Mouse (Mus musculus) erythroid progenitor cell, adult 5-6 weeks (primary cell): Measurements from ENCODE around the gene Atp8a1. TPM values are rescaled to one million over a fixed set of nuclear protein-coding genes. Genes with fewer than 3 reads are reported as not detected.

Experiments used
- ATAC-seq: replicated peaks from 2 replicates; pipeline ENCODE4 v1.8.0; 2016; ENCODE audit warnings: moderate number of reproducible peaks, mild to moderate bottlenecking, moderate TSS enrichment, inconsistent platforms; ENCODE audit not compliant: poor library complexity, low FRiP score, severe bottlenecking
- total RNA-seq, 2 experiments: library from RNA; stranded (forward) in 1 of 2; stranded (reverse) in 1 of 2; fragments of 150-400 nt in 1 of 2; fragments of 186-747, 209-891 nt in 1 of 2; gene quantifications; 2 replicates each; pipeline versions ENCODE4 v1.2.3 to v1.2.4; 2015 to 2017; ENCODE audit warnings: low replicate concordance in 2 of 2

Gene Atp8a1
- total RNA-seq, 2 experiments from 2014 or later, result 221 to 297 TPM

DNA sequence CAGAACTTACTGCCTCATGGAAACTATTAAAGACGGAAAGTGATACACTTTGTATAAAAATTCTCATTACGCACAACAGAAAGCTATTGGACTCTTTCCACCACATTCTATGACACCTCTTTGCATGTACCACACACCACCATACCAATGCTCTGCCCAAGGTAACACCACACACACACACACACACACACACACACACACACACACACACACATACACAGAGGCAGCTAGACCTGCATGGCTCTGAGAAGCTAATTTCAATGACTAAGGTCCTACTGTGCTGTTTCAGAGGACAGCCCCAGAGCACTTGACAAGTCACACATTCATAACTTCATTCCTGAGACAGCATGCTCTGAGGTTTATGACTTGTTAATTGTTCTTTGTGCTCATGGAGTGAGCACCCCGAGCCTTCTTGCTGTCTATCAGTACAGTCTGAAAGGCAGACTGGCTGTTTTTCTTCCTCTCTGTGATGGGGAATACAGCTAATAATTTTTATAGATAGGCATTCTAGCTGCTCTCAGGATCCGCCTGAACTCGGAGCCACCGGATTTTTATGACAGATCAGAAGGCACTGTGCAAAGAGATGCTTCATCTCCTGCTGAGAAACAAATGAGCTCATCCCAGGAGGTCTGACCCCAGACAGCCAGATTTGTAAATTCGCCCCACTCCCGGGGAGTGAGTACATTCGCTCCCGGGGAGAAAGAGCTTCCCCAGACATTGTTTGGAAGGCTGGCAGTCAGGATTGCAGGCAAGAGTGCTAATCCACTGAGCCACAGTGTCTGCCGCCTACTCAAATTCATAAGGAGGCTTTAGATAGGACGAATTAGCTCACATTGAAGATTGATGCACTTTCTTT, 150.3 kb downstream of the Atp8a1 start:
- ATAC-seq, result no peak

DNA sequence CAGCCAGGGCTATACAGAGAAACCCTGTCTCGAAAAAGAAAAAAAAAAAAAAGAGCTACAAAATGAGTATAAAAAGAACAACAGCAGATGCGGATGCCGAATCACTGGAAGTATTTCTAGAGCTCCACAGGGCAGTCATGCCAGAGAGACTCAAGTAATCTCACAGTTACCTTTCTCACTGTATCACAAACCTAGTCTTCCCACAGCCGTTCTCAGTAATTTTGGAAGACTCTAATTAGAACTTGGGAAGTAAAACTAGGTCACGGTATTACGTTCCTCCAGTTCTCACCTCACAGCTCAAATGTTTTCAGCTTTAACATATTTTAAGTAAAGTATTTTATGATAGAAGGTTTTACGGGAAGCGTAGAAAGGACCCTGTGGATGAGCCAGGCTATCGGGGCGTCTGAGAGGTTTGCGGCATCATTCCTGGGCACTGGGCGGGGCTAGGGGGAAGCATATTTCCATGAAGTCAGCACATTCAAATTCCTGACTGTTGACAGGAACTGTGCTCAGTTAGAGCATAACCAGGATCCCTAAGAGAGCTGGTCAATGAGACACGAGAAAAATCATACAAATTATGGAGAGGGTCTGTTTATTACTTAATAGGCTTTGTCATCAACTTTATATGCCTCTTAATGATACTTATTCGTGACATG, 152.1 kb downstream of the Atp8a1 start:
- no peak for ATAC-seq

DNA sequence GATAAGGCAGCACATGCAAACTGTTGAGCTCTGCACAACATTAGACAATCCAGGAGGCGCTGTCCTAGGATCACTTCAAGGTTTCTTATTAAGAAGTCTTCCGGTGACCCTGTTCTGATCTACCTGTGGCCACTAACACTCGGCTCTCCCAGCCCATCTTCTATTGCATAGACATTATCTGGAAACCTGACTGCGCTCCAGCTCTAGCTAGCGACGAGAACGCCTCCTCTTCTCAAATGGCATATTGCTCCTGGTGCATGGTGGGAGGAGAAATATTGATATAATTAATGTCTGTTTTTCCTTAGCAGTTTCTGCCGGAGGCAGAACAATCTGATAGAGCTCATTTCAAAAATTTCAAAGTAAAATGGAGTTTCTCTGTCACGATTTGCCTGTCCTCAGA, 156.9 kb downstream of the Atp8a1 start:
- no peak for ATAC-seq

DNA sequence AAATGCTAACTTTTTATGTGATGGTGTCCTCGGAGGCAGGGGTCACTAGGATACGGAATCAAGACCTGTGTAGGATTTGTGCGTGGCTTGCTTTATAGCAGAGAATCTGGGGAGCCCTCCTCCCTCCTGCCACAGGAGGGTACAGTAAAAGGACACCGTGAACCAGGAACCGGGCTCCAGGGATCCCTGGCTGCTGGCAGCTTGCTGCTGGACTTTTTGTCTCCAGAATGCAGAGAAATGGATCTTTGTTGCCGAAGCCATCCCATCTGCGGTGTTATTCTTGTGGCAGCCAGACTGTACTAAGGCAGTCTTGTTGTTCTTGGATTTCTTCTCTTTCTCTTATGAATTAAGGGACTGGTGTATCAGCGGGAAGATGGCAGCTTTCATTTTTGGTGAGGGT, 159.2 kb downstream of the Atp8a1 start:
- ATAC-seq, result no peak

DNA sequence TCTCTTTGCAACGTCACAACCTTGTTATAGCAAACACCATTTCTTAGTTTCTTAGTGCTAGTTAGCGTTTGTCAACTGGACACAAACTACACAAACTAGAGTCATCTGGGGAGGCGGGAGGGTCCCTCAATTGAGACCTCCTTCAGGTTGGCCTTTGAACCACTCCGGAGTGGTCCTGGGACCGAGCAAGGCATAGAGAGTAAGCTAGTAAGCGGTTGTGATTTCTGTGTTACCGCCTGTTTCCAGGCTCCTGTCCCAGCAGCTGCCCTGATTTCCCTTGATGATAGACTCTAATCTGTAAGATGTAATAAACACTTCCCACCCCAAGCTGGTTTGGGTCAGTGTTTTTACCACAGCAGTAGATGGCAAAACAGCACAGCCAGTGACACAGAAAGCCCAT, 161.3 kb downstream of the Atp8a1 start:
- ATAC-seq, result no peak

DNA sequence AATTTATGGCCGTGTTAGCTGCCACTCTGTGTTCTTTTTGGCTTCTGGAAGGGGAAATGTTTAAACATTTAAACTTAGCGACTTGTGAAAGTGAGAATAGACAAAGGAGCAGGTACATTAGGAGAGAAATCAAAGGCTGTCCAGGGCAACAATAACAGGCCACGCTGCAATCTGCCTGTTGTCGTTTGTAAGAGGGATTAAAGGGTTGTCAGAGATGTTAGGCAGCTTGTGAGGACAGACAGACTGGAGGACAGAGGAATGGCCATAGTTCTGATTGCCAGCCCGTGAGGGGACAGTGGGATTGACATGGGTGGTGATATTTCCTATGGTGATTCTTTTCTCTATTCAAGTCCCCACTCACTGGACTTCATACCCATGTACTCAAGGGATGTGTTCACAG, 161.8 kb downstream of the Atp8a1 start:
- no peak for ATAC-seq

DNA sequence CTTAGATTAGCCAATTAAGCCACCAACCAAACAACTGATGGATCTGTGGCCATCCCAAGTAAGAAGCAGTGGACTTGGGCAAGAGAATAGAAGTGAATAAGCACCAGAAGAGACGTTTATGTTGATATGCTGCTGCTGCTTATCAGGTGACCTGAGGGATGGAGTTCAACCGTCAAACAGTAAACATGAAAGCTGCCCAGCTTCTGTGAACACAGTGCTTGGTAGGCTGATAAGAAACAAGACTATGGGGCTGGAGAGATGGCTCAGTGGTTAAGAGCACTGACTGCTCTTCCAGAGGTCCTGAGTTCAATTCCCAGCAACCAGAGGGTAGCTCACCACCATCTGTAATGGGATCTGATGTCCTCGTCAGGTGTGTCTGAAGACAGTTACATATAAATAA, 168.4 kb downstream of the Atp8a1 start:
- no peak for ATAC-seq

DNA sequence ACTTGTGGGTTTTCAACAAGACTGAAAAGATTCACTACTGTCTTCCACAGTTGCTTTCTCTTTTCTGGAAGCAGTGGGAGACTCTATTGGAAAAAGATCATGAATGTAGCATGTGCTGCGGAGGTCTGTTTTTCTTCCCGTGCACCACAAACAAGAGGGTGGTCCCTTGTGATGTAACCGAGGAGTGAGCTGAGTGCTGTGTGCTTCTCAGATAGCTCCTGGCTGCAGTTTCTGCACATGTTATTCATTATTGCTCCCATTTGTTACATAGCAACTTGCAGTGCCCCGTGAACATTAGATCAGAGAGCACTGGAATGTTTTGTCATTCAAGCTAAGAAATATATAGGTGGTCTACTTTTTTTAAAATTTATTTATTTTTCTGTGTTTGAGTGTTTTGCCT, 174.2 kb downstream of the Atp8a1 start:
- no peak for ATAC-seq

DNA sequence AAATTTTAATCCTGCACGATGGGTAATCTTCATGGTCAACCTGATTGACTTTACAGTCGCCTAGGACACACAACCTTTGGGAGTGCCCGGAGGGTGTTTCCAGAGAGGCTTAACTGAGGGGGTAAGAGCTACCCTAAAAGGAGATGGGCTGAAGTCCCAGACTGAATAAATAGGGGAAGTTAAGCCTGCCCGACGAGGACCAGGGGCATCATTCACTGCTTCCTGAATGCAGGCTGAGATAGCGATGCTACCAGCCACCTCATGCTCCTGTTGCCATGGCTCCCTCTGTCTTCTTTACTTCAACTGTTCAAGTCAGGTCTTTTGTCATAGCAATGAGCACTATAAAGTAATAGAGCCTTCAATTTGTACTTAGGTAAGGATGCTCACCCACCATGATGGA, 177.1 kb downstream of the Atp8a1 start:
- ATAC-seq, result no peak

DNA sequence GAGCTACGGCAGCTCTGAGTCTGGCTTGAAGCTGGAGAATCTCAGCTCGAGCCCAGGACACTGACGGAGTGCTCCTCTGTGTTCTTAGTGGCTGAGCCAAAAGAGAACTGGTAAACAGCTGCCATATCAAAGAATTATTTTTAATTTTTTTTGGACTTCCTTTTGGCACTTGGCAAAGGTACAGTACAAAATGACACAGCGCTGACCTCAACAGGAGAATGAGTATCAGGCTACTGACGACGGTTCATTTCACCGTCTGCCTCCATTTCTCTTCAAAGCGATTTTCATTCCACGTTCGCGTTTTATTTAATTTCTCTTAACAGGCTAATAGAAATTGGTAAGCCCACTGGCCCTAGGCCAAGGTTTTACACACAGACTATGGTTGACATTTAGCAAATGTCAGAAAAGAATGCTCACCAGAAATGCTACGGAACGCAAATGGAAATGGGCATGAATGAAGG, 177.8 kb downstream of the Atp8a1 start:
- ATAC-seq, result no peak

DNA sequence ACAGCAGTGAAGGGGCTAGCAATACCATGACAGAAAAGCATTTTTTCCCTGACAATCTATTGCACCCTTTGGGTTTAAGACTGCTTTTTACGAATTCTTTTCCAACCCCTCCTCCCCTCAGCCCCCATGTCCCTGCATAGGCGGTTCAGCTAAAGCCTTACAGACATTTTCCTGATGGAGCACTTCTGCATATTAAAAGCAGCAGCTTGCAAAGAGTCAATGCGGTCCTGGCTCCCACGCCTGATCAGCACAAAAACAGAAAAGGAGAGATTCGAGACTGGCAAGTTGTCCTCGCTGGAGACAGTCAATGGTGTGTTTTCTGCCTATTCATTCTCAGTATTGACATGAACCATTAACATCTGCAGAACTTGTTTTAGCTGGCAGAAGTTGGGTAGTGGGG, 184.5 kb downstream of the Atp8a1 start:
- no peak for ATAC-seq

DNA sequence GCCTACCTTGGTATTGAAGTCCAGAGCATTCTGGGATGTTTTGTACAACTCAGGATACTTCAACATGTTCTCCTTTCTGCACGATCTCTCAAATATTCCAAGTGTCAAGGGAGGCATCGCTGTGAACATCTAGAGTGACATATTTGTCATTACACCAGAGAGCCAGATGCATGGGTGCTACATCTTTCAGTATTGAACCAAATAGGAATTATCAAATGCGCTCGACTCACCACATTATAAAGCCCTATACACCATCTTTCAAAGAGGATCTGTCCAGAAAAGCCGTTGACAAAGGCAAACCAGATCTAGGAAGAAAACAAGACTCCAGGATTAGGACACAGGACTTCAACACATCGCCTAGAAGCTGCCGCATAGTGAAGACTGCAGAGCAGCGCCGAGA, 187.4 kb downstream of the Atp8a1 start:
- ATAC-seq, result no peak

DNA sequence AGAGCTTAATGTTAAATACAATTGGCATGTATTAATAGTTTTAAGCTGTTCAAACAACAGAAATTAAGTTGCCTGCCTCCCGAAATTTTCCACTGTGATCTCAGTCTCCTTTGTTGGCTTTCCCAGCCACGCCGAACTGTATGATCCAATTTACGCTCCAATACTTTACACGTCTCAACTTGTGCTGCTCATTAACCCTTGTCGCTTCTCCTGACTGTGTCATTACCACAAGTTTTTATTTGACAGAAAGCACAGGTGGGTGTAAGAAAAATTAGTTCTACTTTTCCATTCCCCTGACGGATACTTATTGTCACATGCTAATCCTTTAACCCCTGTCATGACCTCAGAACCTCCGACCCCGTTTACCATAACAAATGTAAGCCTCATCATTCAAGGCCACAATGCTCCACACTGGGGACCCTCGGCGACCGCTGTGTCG, 190.4 kb downstream of the Atp8a1 start:
- no peak for ATAC-seq

DNA sequence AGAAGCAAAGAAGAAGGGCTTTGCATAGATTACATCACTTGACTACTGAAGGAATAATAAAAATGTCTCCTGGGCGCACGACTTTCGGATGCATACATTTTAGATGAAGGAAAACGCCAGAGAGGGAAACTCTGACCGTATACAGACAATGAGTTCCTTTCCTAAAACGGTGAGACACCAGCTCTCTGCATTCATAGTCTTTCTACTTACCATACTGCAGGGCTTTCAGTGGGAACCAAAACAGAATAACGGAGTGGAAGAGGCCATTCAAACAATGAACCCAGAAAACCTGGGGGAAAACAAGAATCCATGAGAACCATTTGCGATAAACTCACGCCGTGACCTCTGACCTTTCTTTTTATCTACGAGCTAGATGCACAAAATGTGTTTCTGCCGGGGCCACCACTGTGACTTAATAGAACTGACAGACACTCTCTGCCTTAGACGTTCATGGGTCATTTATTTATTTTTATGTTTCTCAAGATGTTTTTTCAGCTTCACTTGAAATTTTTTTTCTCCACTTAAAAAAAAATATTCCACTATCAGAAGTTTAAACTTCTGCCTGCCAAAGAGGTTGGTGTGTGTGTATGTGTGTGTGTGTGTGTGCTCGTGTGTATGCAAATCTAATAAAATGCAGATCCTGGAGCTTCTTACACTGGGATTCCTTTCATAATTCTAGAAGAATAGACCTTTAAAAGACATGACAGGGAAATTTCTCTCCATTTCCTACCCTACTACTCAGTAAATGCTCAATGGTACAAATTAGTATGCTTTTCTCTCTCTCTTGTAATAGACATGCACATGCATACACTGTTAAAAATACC, 191.3 kb downstream of the Atp8a1 start:
- ATAC-seq, result no peak

DNA sequence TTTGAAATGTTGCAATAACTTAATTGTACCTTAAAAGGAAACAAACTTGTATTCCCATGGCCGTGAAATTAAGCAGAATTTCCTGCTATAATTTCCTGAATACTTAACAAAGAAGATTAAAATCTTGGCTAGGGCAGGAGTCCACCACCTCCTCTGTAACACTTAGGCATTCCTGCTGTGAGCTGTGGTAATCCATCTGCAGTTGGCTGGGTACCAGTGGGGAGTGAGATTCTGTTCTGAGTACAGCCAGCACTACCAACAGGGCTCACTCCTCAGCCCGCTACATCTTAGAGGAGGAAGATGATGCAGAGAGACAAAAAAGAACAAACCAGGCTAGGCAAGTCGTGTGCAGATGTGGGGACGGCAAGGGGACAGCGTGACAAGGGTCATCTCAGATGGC, 192.7 kb downstream of the Atp8a1 start:
- ATAC-seq, result no peak

DNA sequence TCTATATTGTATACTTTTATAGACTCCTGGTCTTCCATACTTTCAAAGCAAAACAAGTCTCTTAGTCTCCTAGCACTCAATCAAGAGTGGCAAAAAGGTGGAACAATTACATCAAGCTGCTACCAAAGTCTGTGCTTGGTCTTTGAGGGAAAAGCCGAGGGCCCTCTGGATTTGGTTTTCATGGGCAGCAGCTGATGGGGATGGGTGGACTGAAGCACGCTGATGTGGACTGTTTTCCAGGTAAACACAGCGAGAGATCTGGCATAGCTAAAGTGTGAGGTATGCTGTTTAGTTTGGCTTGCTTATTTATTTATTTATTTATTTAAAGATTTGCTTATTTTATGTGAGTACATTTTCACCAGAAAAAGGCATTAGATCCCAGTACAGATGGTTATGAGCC, 193.7 kb downstream of the Atp8a1 start:
- no peak for ATAC-seq

DNA sequence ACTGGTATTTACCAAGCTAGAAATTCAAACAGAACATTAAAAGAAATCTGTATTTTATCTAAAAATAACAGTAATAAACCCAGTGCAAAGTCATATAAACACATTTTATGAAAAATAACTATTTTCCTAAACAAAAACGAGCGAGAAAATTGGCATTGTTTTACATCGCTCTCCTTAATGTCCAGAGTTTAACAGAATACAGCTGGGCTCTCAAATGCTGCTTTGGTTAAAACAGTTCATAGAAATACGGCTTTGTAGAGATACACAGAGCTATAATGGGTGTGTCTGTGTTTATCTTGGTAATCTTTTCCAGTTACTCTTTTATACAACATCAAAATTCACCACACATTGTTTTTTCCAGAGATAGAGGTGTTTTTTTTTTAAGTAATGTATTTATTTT, 194.8 kb downstream of the Atp8a1 start:
- no peak for ATAC-seq

DNA sequence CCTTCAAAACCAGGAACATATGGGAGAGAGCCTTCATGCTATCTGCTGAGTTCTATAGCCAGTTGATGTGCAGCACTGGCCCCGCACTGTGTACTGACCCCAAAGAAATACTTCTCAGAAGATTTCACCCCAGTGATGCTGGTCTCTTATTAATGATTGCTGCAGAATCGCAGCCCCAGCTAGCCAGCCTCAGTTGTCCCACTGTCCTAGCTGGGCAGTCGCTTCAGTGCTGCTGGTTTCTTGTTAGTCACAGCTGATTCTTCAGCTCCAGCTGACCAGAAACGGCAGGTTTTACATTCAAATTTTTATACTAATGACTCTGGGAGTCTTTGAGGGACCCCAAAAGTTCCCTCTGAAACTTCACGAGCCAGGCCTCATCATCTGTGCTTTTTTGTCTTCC, 197.2 kb downstream of the Atp8a1 start:
- ATAC-seq, result no peak

DNA sequence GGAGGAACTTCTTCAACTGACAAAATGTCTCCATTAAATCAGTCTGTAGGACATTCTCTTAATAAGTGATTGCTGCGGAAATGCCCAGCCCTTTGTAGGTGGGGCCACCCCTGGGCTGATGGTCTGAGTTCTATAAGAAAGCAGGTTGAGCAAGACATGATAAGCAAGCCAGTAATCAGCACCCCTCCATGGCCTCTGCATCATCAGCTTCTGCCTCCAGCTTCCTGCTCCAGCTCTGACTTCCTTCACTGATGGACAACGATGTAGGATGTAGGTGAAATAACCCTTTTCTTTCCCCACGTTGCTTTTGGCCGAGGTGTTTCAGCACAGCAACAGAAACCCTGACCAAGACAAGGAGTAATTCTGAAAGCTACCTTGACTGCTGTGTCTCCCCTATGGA, 198.1 kb downstream of the Atp8a1 start:
- no peak for ATAC-seq

DNA sequence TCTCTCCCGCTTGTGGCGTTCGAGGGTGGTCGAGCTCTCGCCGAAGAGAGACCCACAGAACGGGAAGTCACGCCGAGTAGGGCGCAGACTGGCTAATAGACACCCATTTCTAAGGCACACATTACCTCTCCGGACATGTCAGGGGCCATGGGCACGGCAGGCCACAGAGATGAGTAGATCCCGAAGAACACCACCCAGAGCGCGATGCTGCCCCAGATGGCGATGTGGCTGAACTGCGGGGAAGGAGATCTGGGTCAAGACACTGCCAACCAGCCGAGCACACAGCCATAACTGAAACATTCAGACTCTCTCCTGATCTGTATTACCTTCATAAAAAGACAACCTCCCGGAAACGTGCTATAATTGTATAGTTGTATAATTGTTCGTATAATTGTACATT, 199.7 kb downstream of the Atp8a1 start:
- ATAC-seq, result no peak
